Comparison of ENCODE assay signal across 8 mouse cellular contexts in genomic region chr8:44998681-44999277, GRCm38 (mm10).
DNase-seq lines count a peak whose midpoint lies in the region; ATAC-seq and TF ChIP-seq lines count a peak whose summit lies in the region.

No protein-coding gene starts in this region.

- H3K27ac ChIP-seq in forebrain, embryonic 11.5 days (ENCODE audit: low read depth, low read length) = peak overlapping the region; percentile 73
- H3K27ac ChIP-seq in heart, embryonic 16.5 days (ENCODE audit: low read length) = peak overlapping the region; percentile 97
- no peak overlapping the region for H3K27ac ChIP-seq in limb, embryonic 14.5 days (replicated peaks; ENCODE audit: low read depth, low read length)
- H3K27ac ChIP-seq in olfactory bulb, adult 2 months (ENCODE audit: insufficient read depth, low read depth, low read length) = peak overlapping the region; percentile 71

- peak overlapping the region; percentile 33; the same call in 1 of the 2 replicates for H3K4me2 ChIP-seq in forebrain, embryonic 11.5 days (ENCODE audit: low read depth, low read length, severe bottlenecking)
- H3K4me2 ChIP-seq in heart, embryonic 16.5 days (ENCODE audit: low read depth, low read length) = peak overlapping the region; percentile 69
- H3K4me2 ChIP-seq in limb, embryonic 14.5 days (replicated peaks; ENCODE audit: low read depth, low read length, severe bottlenecking) = peak overlapping the region; percentile 21

- no peaks in the 10 kb centered on the region for H3K36me3 ChIP-seq in forebrain, embryonic 11.5 days (ENCODE audit: control insufficient read depth, insufficient read depth, low read length)
- no peaks in the 10 kb centered on the region for H3K36me3 ChIP-seq in heart, embryonic 16.5 days (ENCODE audit: control insufficient read depth, insufficient read depth)
- H3K36me3 ChIP-seq in limb, embryonic 14.5 days (ENCODE audit: control insufficient read depth, insufficient read depth, low read length) = no peaks in the 10 kb centered on the region; the same call in none of the 2 replicates

- DNase-seq in adrenal gland, adult (ENCODE audit: inconsistent age in 2 of 2, low spot score in 1 of 2) = peak; percentile 54 to 88
- no peak for DNase-seq in adrenal gland, adult 18-20 months (ENCODE audit: low spot score in 2 of 2)
- DNase-seq in forebrain, embryonic 11.5 days (ENCODE audit: low spot score) = peak; percentile 74
- peak; percentile 85 for DNase-seq in kidney, postnatal 10 days
- DNase-seq in limb, embryonic 14.5 days (ENCODE audit: low spot score) = peak; percentile 88
- DNase-seq in urinary bladder, adult 18-20 months (ENCODE audit: low spot score in 2 of 2) = no peak

- H3K4me3 ChIP-seq in forebrain, embryonic 11.5 days (ENCODE audit: low read depth, low read length) = no peak overlapping the region
- H3K4me3 ChIP-seq in heart, embryonic 16.5 days (ENCODE audit: low read length) = peak overlapping the region; percentile 45
- H3K4me3 ChIP-seq in limb, embryonic 14.5 days (replicated peaks; ENCODE audit: low read length) = no peak overlapping the region
- peak overlapping the region; percentile 18 for H3K4me3 ChIP-seq in olfactory bulb, adult 2 months (ENCODE audit: insufficient read depth, low read depth, low read length)

- WGBS in forebrain, embryonic 11.5 days = 7% methylated on average over 11 of the region's 11 CpGs
- 17% methylated on average over 11 of the region's 11 CpGs for WGBS in heart, embryonic 16.5 days
- 43% methylated on average over 11 of the region's 11 CpGs for WGBS in limb, embryonic 14.5 days
- WGBS in olfactory bulb, adult 2 months = 17% methylated on average over 11 of the region's 11 CpGs

- no peaks in the 10 kb centered on the region for H3K9me3 ChIP-seq in forebrain, embryonic 11.5 days (ENCODE audit: control insufficient read depth, low read length)
- H3K9me3 ChIP-seq in heart, embryonic 16.5 days (replicated peaks; ENCODE audit: control insufficient read depth, low read length) = no peaks in the 10 kb centered on the region
- no peaks in the 10 kb centered on the region for H3K9me3 ChIP-seq in limb, embryonic 14.5 days (ENCODE audit: control insufficient read depth, low read length)

- peak; percentile 86 for ATAC-seq in forebrain, embryonic 11.5 days (replicated peaks; ENCODE audit: low FRiP score)
- peak; percentile 89 for ATAC-seq in heart, embryonic 16.5 days (replicated peaks; ENCODE audit: extremely low read depth, insufficient read depth, low FRiP score)
- peak; percentile 89 for ATAC-seq in limb, embryonic 14.5 days (ENCODE audit: low FRiP score, low read depth)

- peaks cover 24% of the 10 kb centered on the region for H3K4me1 ChIP-seq in forebrain, embryonic 11.5 days (replicated peaks; ENCODE audit: control insufficient read depth, insufficient read depth, low read length)
- H3K4me1 ChIP-seq in heart, embryonic 16.5 days (ENCODE audit: control insufficient read depth, insufficient read depth, low read length) = peaks cover 57% of the 10 kb centered on the region
- peaks cover 46% of the 10 kb centered on the region for H3K4me1 ChIP-seq in limb, embryonic 14.5 days (ENCODE audit: control insufficient read depth, insufficient read depth, low read length)
- H3K4me1 ChIP-seq in olfactory bulb, adult 2 months (ENCODE audit: control insufficient read depth, insufficient read depth, low read length) = peaks cover 13% of the 10 kb centered on the region

- no peak for TF ChIP-seq POLR2A in limb, embryonic 14.5 days (IDR thresholded peaks at IDR 0.05; ENCODE audit: borderline replicate concordance, extremely low read depth, insufficient read depth, insufficient read length)
- TF ChIP-seq POLR2A in olfactory bulb, adult 2 months (IDR thresholded peaks at IDR 0.05; ENCODE audit: insufficient read depth, low read depth, low read length) = no peak

- TF ChIP-seq CTCF in olfactory bulb, adult 2 months (IDR thresholded peaks at IDR 0.05; ENCODE audit: insufficient read depth, low read depth, low read length) = no peak

- H3K9ac ChIP-seq in forebrain, embryonic 11.5 days (ENCODE audit: low read length) = no peak overlapping the region; the same call in 1 of the 2 replicates
- peak overlapping the region; percentile 67 for H3K9ac ChIP-seq in heart, embryonic 16.5 days (ENCODE audit: low read length)
- H3K9ac ChIP-seq in limb, embryonic 14.5 days (ENCODE audit: low read depth, low read length, severe bottlenecking) = no peak overlapping the region

- no peaks in the 10 kb centered on the region for H3K27me3 ChIP-seq in forebrain, embryonic 11.5 days (ENCODE audit: control insufficient read depth, insufficient read depth, low read length)
- no peaks in the 10 kb centered on the region; the same call in 1 of the 2 replicates for H3K27me3 ChIP-seq in heart, embryonic 16.5 days (ENCODE audit: control insufficient read depth, insufficient read depth, low read length)
- no peaks in the 10 kb centered on the region for H3K27me3 ChIP-seq in limb, embryonic 14.5 days (ENCODE audit: control insufficient read depth, insufficient read depth, low read length)

Comparison
In these comparisons a context has a peak if more than half of its experiments do, and no peak if none do; other contexts are left out.
1. DNase-seq: peak in adrenal gland, adult (2 of 2), forebrain, embryonic 11.5 days (single experiment), kidney, postnatal 10 days (single experiment) and limb, embryonic 14.5 days (single experiment); none in adrenal gland, adult 18-20 months (0 of 2) and urinary bladder, adult 18-20 months (0 of 2).
2. H3K4me3 ChIP-seq: peak in heart, embryonic 16.5 days (single experiment) and olfactory bulb, adult 2 months (single experiment); none in forebrain, embryonic 11.5 days (single experiment) and limb, embryonic 14.5 days (single experiment).
3. Peak in every context shown above with its lines, with median percentiles within 50 percentile points of each other: ATAC-seq and H3K4me2 ChIP-seq.